Mouse (Mus musculus): ENCODE measurements around the gene Cpb2. TPM values are rescaled to one million over a fixed set of nuclear protein-coding genes. Genes with fewer than 3 reads are reported as not detected.

The Cpb2 gene
- total and polyA plus RNA-seq, 3 experiments: not detected

DNA sequence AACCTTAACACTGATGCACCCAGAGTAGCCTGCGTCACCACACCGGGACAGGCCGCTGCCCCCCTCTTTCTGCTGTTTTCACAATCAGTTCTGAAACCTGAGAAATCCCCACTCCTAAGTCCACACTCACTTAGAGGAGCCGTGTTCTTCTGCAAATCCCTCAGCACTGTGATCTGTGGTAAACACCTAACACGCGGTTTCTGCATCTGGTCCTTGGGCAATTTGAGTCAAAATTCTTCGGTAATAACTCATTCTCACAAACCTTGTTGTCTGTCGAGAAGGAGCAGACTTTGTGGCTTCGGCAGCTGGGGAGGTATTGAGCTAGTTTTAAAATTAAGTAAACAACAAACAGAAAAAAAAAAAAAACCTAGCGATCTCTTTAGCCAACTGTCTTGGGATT is 49.2 kb upstream of the Cpb2 start:
- Histone ChIP-seq H3K4me1 (ENCODE audit: control insufficient read depth in 1 of 2, insufficient read depth in 2 of 2, low read length in 2 of 2) (peaks cover 6 to 10% of the 10 kb centered on the region in 2 experiments), H3K4me3 (ENCODE audit: control insufficient read depth in 1 of 2, insufficient read depth in 1 of 2, low read depth in 2 of 2, low read length in 2 of 2) (no peak overlapping the region), H3K79me2 (ENCODE audit: control insufficient read depth, insufficient read depth, low read length, poor library complexity) (no peaks in the 10 kb centered on the region), H3K27me3 (ENCODE audit: control insufficient read depth in 1 of 2, insufficient read depth in 2 of 2, low read length in 2 of 2) (no peaks in the 10 kb centered on the region), H3K27ac (ENCODE audit: control insufficient read depth, low read depth, low read length) (no peak overlapping the region), H3K36me3 (ENCODE audit: control insufficient read depth in 1 of 2, insufficient read depth in 2 of 2, low read length in 2 of 2) (peaks cover 0 to 10% of the 10 kb centered on the region in 2 experiments; a peak in 3 of 4 replicates), H3K9me3 (replicated peaks; ENCODE audit: insufficient read depth, low read length) (no peaks in the 10 kb centered on the region), H3K9ac (ENCODE audit: control insufficient read depth, low read depth, low read length, poor library complexity, severe bottlenecking) (no peak overlapping the region)
- no peak for TF ChIP-seq MYB (IDR thresholded peaks at IDR 0.05; ENCODE audit: low read depth, low read length)
- no peak for TF ChIP-seq MAFK (IDR thresholded peaks at IDR 0.05; ENCODE audit: borderline replicate concordance, low read depth, low read length)
- no peak for TF ChIP-seq ETS1 (IDR thresholded peaks at IDR 0.05; ENCODE audit: low read depth, low read length)
- no peak for TF ChIP-seq TCF12 (IDR thresholded peaks at IDR 0.05; ENCODE audit: low read depth, low read length)
- TF ChIP-seq USF2 (IDR thresholded peaks at IDR 0.05; ENCODE audit: borderline replicate concordance in 1 of 2, insufficient read depth in 1 of 2, low read depth in 1 of 2, low read length in 2 of 2): no peak
- TF ChIP-seq ZKSCAN1 (IDR thresholded peaks at IDR 0.05; ENCODE audit: low read depth, low read length): no peak
- no peak for TF ChIP-seq BHLHE40 (IDR thresholded peaks at IDR 0.05; ENCODE audit: borderline replicate concordance, low read depth, low read length)
- TF ChIP-seq MYC (IDR thresholded peaks at IDR 0.05; ENCODE audit: low read depth, low read length): no peak
- no peak for DNase-seq (ENCODE audit: low read depth, low spot score)

DNA sequence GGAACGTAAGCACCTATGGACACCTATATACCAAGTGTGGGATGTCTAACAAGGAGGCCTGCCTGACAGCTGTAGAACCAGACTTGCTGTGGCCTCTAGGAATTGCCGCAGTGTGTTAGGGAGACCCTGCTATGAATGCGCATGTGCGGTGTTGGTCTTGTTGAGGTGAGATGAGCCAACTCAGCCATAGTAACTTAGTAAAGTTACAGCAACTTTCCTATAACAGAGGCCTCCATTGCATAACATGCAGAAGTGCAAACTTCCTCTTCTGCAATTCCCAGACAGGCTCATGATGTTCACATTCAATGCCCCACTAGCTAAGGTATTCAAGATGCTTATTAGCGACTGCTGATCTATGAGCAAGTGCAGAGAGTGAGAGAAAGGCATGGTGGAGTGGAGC is 46.6 kb upstream of the Cpb2 start:
- Histone ChIP-seq H3K4me3 (ENCODE audit: control insufficient read depth in 1 of 2, insufficient read depth in 1 of 2, low read depth in 2 of 2, low read length in 2 of 2) (no peak overlapping the region), H3K4me1 (ENCODE audit: control insufficient read depth in 1 of 2, insufficient read depth in 2 of 2, low read length in 2 of 2) (peaks cover 6 to 10% of the 10 kb centered on the region in 2 experiments), H3K9ac (ENCODE audit: control insufficient read depth, low read depth, low read length, poor library complexity, severe bottlenecking) (no peak overlapping the region), H3K27me3 (ENCODE audit: control insufficient read depth in 1 of 2, insufficient read depth in 2 of 2, low read length in 2 of 2) (no peaks in the 10 kb centered on the region), H3K27ac (ENCODE audit: control insufficient read depth, low read depth, low read length) (no peak overlapping the region), H3K36me3 (ENCODE audit: control insufficient read depth in 1 of 2, insufficient read depth in 2 of 2, low read length in 2 of 2) (peaks cover 0 to 11% of the 10 kb centered on the region in 2 experiments; a peak in 3 of 4 replicates), H3K79me2 (ENCODE audit: control insufficient read depth, insufficient read depth, low read length, poor library complexity) (no peaks in the 10 kb centered on the region), H3K9me3 (replicated peaks; ENCODE audit: insufficient read depth, low read length) (no peaks in the 10 kb centered on the region)
- TF ChIP-seq ZKSCAN1 (IDR thresholded peaks at IDR 0.05; ENCODE audit: low read depth, low read length) (no peak), SMC3 (IDR thresholded peaks at IDR 0.05; ENCODE audit: low read depth, low read length) (no peak), CHD1 (IDR thresholded peaks at IDR 0.05; ENCODE audit: low read depth, low read length) (no peak), ZNF384 (IDR thresholded peaks at IDR 0.05; ENCODE audit: low read depth, low read length) (no peak), ZC3H11A (IDR thresholded peaks at IDR 0.05; ENCODE audit: low read depth, low read length) (no peak), CHD2 (IDR thresholded peaks at IDR 0.05; ENCODE audit: low read length) (no peak), KAT2A (conservative IDR thresholded peaks at IDR 0.05; ENCODE audit: low read depth, low read length) (no peak), RCOR1 (IDR thresholded peaks at IDR 0.05; ENCODE audit: low read depth, low read length) (no peak), POLR2A (IDR thresholded peaks at IDR 0.05; ENCODE audit: control insufficient read depth in 1 of 2, insufficient read depth in 1 of 2, low read depth in 1 of 2, low read length in 2 of 2, poor library complexity in 1 of 2) (no peak), BHLHE40 (IDR thresholded peaks at IDR 0.05; ENCODE audit: borderline replicate concordance, low read depth, low read length) (no peak)
- peak; percentile 19 for DNase-seq (ENCODE audit: low read depth, low spot score)
